Comparison of ENCODE assay signal across 8 mouse cellular contexts in the genomic region with DNA sequence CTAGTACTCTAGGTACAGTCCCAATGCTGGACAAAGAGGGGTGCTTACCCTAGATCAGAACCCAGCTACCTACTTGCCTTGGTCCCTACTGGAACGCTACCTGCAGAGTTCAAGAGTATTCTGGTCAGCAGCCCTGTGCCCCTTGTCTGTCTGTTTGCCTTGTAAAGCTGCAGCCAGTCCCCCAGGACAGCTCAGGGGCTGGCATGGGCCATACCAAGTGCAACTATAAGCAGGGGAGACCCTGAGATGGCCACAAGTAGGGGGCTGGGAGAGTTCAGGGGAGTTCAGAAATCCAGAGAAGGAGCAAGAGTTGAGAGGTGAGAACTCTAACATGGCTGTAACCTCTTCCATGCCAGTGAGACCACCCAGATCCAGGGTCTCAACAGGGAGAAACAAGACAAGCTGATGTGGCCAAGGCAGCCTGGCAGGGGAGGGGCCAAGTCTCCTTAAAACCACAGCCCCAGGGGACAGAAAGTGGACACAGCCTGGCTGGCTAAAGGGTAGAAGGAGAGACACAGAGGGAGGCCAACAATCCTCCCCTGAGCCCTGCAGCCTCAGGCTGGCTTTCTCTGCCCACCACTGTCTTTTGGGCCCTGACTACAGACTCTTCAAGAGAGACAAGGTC. TPM values are rescaled to one million over a fixed set of nuclear protein-coding genes. Genes with fewer than 3 reads are reported as not detected.
A peak's percentile ranks its signal among the peaks of the same experiment; 100 is the strongest.
DNase-seq lines count a peak whose midpoint lies in the region; ATAC-seq and TF ChIP-seq lines count a peak whose summit lies in the region.

No protein-coding gene starts in this region.

- 52% methylated on average over 1 of the region's 1 CpGs for WGBS in limb, embryonic 12.5 days
- 60% methylated on average over 1 of the region's 1 CpGs for WGBS in neural tube, embryonic 14.5 days
- WGBS in lung, adult 2 months, result 63% methylated on average over 1 of the region's 1 CpGs

- no peaks in the 10 kb centered on the region for H3K27me3 ChIP-seq in limb, embryonic 12.5 days
- no peaks in the 10 kb centered on the region for H3K27me3 ChIP-seq in neural tube, embryonic 14.5 days (ENCODE audit: control insufficient read depth, insufficient read depth, low read length)

- DNase-seq in adrenal gland, adult (ENCODE audit: inconsistent age in 2 of 2, low spot score in 1 of 2), result peak; percentile 37 to 79
- no peak for DNase-seq in adrenal gland, postnatal 25 days
- DNase-seq in left cerebral cortex, adult 2 months (ENCODE audit: extremely low spot score in 1 of 2, low spot score in 2 of 2), result no peak
- no peak for DNase-seq in left cerebral cortex, adult 8-10 months (ENCODE audit: low spot score in 2 of 2)
- DNase-seq in embryo, embryonic 11 days, result no peak
- no peak for DNase-seq in lung, adult 2 months

- peak overlapping the region; percentile 48 for H3K9ac ChIP-seq in limb, embryonic 12.5 days (replicated peaks)
- 0 out of 2 replicates have a peak overlapping the region, but pooled peaks have one; percentile 28 for H3K9ac ChIP-seq in neural tube, embryonic 14.5 days (replicated peaks; ENCODE audit: low read depth, low read length)

- no peak overlapping the region for H3K4me3 ChIP-seq in left cerebral cortex, adult 2 months
- H3K4me3 ChIP-seq in limb, embryonic 12.5 days (replicated peaks), result peak overlapping the region; percentile 19
- H3K4me3 ChIP-seq in neural tube, embryonic 14.5 days (ENCODE audit: low read depth, low read length), result no peak overlapping the region
- H3K4me3 ChIP-seq in lung, adult 2 months (replicated peaks; ENCODE audit: extremely low read depth, low read depth, low read length), result no peak overlapping the region

- no peak for TF ChIP-seq CTCF in left cerebral cortex, adult 2 months (IDR thresholded peaks at IDR 0.05)
- no peak for TF ChIP-seq CTCF in lung, adult 2 months (IDR thresholded peaks at IDR 0.05; ENCODE audit: insufficient read depth, low read length)

- H3K36me3 ChIP-seq in limb, embryonic 12.5 days, result peaks cover 33% of the 10 kb centered on the region
- H3K36me3 ChIP-seq in neural tube, embryonic 14.5 days (ENCODE audit: control insufficient read depth, insufficient read depth, low read length), result peaks cover 6% of the 10 kb centered on the region

- TF ChIP-seq POLR2A in lung, adult 2 months (IDR thresholded peaks at IDR 0.05; ENCODE audit: borderline replicate concordance, extremely low read depth, low read depth, low read length), result no peak

- H3K9me3 ChIP-seq in limb, embryonic 12.5 days, result no peaks in the 10 kb centered on the region
- H3K9me3 ChIP-seq in neural tube, embryonic 14.5 days (ENCODE audit: control insufficient read depth, low read length), result no peaks in the 10 kb centered on the region

- no peak for ATAC-seq in limb, embryonic 12.5 days (ENCODE audit: insufficient number of reproducible peaks, insufficient read depth, low FRiP score, low TSS enrichment, low read depth)
- no peak for ATAC-seq in neural tube, embryonic 14.5 days (ENCODE audit: low read depth)

- intact Hi-C loops in left cerebral cortex, adult 2 months (cut with DNase I), result no loop called here

- H3K4me2 ChIP-seq in limb, embryonic 12.5 days, result peak overlapping the region; percentile 33; the same call in 1 of the 2 replicates
- H3K4me2 ChIP-seq in neural tube, embryonic 14.5 days (ENCODE audit: low read depth, low read length), result peak overlapping the region; percentile 14; the same call in 1 of the 2 replicates

- H3K27ac ChIP-seq in left cerebral cortex, adult 2 months, result 0 out of 2 replicates have a peak overlapping the region, but pooled peaks have one; percentile 11
- H3K27ac ChIP-seq in limb, embryonic 12.5 days, result peak overlapping the region; percentile 54; the same call in 1 of the 2 replicates
- H3K27ac ChIP-seq in neural tube, embryonic 14.5 days (ENCODE audit: low read depth, low read length), result no peak overlapping the region

- peaks cover 48% of the 10 kb centered on the region for H3K4me1 ChIP-seq in limb, embryonic 12.5 days (replicated peaks)
- peaks cover 32% of the 10 kb centered on the region for H3K4me1 ChIP-seq in neural tube, embryonic 14.5 days (ENCODE audit: control insufficient read depth, insufficient read depth, low read length)
- peaks cover 5% of the 10 kb centered on the region; the same call in 1 of the 2 replicates for H3K4me1 ChIP-seq in lung, adult 2 months (ENCODE audit: control insufficient read depth, insufficient read depth, low read length)

RNA-seq across cellular contexts. Expression of gene Ampd2, which starts 4.1 kb away (rescaled TPM):
- total RNA-seq in adrenal gland, postnatal 25 days (2021), result 178 and 283 TPM in 2 replicates
- total RNA-seq in left cerebral cortex, adult 2 months (2021), result 10 to 100 TPM; 58.8 to 61.4 TPM
- total RNA-seq in left cerebral cortex, adult 8-10 months (2022), result 10 to 100 TPM; 56.4 to 61.4 (median 58.1) TPM
- polyA plus RNA-seq in limb, embryonic 12.5 days (2016; fragmentation: Nextera tagmentation; extraction: Ambion mirVana), result 51.5 and 51.7 TPM in 2 replicates
- polyA plus RNA-seq in neural tube, embryonic 14.5 days (2014; fragmentation: Nextera tagmentation; extraction: Ambion mirVana), result 51.7 and 53.5 TPM in 2 replicates
- 77.5 and 84.7 TPM in 2 replicates for polyA plus RNA-seq in lung, adult 2 months (2012; rRNA removed)

RNA-seq across cellular contexts. Expression of gene Gnat2, which starts 10.2 kb away (rescaled TPM):
- 13.2 and 13.4 TPM in 2 replicates for total RNA-seq in adrenal gland, postnatal 25 days (2021)
- not detected for total RNA-seq in left cerebral cortex, adult 2 months (2021)
- under 1 TPM in 2 of 4 experiments, not detected in 2; 0.21 to 0.46 TPM for total RNA-seq in left cerebral cortex, adult 8-10 months (2022)
- polyA plus RNA-seq in limb, embryonic 12.5 days (2016; fragmentation: Nextera tagmentation; extraction: Ambion mirVana), result 0.55 and 0.69 TPM in 2 replicates
- 0.24 TPM in 1 of 2 replicates, not detected in the other for polyA plus RNA-seq in neural tube, embryonic 14.5 days (2014; fragmentation: Nextera tagmentation; extraction: Ambion mirVana)
- polyA plus RNA-seq in lung, adult 2 months (2012; rRNA removed), result 0.24 TPM in 1 of 2 replicates, not detected in the other

RNA-seq across cellular contexts. Expression of gene Gstm4, which starts 37.7 kb away (rescaled TPM):
- 13.2 and 17.1 TPM in 2 replicates for total RNA-seq in adrenal gland, postnatal 25 days (2021)
- 1 to 10 TPM; 7.8 to 8.0 TPM for total RNA-seq in left cerebral cortex, adult 2 months (2021)
- total RNA-seq in left cerebral cortex, adult 8-10 months (2022), result 10 to 100 TPM in 3 of 4 experiments, 1 to 10 TPM in 1; 10.0 to 12.6 (median 11.2) TPM
- 16.3 and 17.4 TPM in 2 replicates for polyA plus RNA-seq in limb, embryonic 12.5 days (2016; fragmentation: Nextera tagmentation; extraction: Ambion mirVana)
- polyA plus RNA-seq in neural tube, embryonic 14.5 days (2014; fragmentation: Nextera tagmentation; extraction: Ambion mirVana), result 17.7 and 18.6 TPM in 2 replicates
- 11.7 and 17.9 TPM in 2 replicates for polyA plus RNA-seq in lung, adult 2 months (2012; rRNA removed)

Comparison
In these comparisons a context has a peak if more than half of its experiments do, and no peak if none do; other contexts are left out.
1. DNase-seq: peak in adrenal gland, adult (2 of 2); none in adrenal gland, postnatal 25 days (single experiment), left cerebral cortex, adult 2 months (0 of 2), left cerebral cortex, adult 8-10 months (0 of 2), embryo, embryonic 11 days (single experiment) and lung, adult 2 months (single experiment).